Mouse (Mus musculus) left cerebral cortex, adult 11 months (tissue): ENCODE results near the gene Chn2.

ENCODE experiments used
- DNase-seq: peaks from one replicate; pipeline ENCODE4 v3.0.0; 2022; ENCODE audit warnings: low spot score

Gene Chn2

DNA sequence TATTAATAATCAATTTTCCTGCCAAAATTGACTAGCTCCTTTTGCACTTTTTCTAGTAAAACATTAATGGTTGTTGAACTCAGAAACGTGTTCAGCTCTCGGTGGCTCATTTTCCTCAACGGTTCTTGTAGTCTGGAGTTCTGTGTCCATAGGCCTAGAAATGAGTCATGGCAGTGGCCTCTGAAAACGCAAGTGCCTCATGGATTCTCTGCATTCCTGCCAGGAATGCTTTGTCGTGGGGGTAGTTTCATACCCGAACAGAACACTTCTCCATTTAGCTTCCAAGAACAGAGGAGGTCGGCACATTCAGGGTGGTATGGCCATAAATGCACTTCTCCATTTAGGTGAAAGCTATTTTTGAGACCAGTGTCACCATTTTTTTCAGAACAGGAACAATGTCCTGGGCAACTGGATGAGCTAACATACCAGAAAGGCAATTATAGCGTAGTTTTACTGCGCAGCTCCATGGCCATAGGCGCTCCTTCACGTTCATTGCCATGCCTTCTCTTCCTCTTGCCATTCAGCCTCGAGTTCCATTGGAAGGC lies 244.9 kb downstream of the Chn2 start:
- DNase-seq, result no peak

DNA sequence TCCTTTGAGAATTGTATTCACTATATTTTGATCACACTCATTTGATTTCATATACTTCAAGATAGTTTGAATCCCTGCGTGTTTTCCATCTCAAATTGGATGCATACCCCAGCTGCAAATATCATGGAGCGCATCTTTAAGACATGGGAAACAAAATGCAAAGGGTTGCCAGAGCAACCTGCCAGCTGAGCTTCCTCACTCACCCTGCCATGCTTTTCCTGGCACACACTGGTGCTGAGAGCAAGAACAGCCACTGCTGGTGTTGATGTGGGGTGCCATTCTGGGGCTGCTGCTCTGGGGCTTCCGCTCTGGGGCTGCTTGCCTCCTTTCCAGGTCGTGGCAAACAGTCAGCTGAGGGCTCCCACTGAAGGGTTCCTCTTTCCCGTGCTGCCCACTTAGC lies 247.5 kb downstream of the Chn2 start:
- DNase-seq, result no peak

GRCm38 (mm10) chr6:54289774-54290500 lies 250.6 kb downstream of the Chn2 start:
- DNase-seq, result no peak

DNA sequence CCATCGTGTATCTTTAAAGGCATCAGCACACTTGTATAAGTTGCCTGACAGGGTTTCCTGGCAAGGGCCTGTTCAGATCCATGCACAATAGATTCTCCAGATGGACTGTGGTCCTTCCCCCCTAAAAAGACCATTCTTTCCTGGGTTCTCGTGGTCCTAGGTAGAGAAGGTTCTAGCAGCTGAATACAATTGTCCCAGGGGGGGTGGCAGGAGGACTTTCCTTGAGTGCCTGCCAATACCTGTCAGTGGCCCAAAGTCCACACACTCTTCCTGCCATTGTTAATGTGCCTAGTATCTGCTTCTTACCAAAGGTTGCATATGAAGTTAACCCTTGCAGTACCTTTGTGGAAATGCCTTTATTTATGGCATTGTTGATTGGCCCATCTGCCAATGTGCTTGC lies 257.9 kb downstream of the Chn2 start:
- no peak for DNase-seq

DNA sequence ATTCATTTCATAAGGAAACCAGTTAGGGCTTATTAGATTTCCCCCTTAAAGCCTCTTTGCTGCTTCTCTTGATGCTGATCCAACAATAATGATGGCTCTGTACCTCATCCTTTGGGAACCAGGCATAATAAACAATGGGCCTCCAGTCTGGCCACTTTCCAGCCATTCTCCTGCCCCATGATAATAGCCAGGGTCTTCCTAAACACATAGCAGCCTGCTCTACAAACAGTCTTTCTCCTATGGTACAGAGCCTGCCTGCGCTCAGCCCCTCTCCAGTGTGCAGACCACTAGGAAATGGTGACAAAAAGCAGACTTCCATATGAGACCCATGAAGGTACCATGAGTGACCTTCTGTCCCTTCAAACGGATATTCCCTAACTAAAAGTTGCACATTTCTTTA lies 260.1 kb downstream of the Chn2 start:
- no peak for DNase-seq

GRCm38 (mm10) chr6:54305777-54306176 lies 266.4 kb downstream of the Chn2 start:
- DNase-seq, result no peak

- DNase-seq, result no peak
These were observed 273.7 kb downstream of the Chn2 start for GRCm38 (mm10) chr6:54313071-54313470.

DNA sequence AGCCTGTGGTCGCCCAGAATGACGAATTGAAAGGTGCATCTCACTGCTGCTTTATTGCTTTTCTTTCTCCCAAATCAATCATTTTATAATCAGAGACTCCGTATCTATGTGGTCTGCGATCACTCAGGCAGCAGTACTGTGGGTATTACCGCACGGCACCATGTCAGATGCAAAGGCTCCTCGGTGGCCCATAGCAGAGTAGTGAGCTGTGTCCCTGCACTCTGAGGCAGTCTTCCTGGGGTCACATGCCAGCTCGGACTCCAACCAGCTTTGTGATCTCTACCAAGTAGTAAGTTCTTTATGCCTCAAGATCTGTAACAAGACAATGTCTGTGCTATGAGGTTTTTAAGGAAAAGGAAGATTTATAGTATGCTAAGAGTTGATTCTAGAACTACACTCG lies 279.3 kb downstream of the Chn2 start:
- DNase-seq, result no peak

GRCm38 (mm10) chr6:54319198-54319597 lies 279.8 kb downstream of the Chn2 start:
- DNase-seq, result no peak

DNA sequence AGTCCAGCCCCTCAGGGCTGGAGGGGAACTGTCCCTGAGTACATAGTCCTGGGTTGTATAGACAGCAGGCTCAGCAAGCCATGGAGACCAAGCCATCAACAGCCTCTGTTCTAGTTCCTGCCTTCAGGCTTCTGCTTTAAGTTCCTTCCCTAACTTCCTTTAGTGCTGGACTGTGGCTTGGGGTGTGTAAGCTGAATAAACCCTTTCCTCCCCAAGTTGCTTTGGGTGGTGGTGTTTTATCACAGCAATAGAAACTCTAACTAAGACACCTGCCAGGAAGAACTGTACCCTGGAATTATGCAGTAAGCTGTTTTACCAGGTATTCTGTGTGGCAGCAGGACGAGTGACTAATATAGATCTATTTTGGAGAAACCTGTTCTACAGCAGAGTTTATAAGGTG lies 280.9 kb downstream of the Chn2 start:
- no peak for DNase-seq

DNA sequence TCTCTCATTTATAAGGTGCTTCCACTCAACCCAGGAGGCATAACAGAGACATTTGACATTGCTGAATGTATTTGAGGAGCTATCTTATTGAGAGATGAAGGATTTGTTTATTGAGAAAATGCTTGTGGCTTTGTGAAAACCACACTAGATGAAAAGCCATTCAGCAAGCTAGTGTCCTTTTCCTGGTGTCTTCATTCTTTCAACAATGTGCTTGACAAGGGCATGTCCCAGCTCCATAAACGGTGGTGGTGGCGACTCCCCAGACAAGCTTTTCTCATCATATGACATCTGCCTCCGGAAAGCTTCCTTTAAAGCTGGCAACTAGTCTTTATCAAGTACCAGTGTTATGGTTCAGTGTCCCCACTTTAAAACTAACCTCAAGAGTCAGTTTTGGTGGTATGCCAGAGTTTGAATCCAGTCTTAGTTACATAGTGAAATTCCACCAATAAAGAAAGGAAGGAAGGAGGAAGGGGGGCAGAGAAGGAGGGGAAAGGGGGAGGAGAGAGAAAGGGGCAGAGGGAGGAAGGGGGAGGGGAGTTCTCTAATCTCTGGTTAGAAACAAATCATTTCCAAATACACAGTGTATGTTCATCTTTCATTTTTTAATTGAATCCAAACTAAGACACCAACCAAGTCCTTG lies 286.0 kb downstream of the Chn2 start, which contains the start of gene Prr15:
Gene Prr15 (plus strand): TSS at position 590 of the 640 bp plus-strand sequence.
- DNase-seq, result no peak

DNA sequence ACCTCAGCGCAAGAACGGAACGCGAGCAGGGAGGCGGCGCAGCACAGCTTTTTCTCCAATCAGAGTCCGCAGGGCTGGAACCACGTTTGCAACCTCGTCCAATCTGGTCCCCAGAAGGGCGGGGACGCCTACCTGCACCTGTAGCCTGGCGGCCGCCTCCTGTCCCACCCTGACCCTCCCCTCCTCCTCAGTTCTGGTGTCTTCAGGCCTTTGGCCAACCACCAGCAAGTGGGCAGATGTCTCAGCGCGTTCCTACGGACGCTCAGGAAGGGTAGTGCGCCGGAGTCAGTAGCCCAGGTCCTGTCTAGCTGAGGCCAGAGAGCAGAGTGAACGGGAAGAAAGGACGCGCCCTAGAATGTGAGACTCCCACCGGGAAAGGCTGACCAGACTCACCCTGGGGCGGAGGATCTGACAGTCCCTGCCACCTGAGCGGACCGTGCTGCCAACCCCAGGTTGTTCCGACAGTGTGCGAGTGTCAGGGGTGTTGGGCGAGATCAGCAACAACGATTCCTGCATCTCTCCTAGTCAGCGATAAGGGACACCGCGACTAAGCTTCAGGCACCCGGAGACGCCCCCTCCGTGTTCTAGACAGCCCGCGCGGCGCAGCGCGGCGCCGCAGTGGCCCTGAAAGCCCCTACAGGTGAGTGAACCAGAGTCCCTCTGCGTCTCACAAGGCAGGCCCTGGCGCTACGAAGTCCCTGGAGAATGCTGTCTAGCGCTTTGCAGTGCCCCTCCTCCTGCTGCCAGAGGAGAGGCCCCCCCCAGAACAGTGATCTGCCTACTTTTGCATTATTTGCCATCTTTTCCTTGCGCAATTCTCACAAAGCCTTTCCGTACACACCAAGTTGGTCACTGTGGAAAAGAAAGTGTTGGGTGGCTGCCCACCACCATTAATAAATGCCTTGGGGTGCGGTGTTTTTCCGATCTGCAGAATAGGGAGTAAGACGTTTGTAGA lies 287.6 kb downstream of the Chn2 start:
- DNase-seq, result peak; percentile 14

- no peak for DNase-seq
These were observed 288.3 kb downstream of the Chn2 start for GRCm38 (mm10) chr6:54327626-54328003.

DNA sequence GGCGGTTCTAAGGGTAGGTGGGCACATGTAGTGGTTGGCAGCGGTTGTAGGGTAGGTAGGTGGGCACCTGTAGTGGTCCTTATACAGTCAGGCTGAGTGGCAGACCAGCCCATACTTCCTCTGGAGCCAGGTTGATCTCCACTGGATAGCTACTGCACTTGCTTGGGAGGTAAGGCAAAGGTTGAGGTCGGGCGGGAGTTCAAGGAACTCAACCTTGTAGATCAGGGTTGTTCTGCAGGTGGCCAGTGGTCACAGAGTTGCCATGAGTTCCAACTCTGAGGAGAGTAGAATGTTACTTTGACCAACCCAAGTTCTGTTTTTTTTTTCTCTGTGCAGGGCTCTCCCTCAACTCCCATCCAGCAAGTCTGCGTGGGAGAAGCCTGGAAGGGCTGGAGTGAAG lies 289.4 kb downstream of the Chn2 start:
- DNase-seq, result no peak

- DNase-seq, result no peak
These were observed 290.2 kb downstream of the Chn2 start for GRCm38 (mm10) chr6:54329598-54329997.

DNA sequence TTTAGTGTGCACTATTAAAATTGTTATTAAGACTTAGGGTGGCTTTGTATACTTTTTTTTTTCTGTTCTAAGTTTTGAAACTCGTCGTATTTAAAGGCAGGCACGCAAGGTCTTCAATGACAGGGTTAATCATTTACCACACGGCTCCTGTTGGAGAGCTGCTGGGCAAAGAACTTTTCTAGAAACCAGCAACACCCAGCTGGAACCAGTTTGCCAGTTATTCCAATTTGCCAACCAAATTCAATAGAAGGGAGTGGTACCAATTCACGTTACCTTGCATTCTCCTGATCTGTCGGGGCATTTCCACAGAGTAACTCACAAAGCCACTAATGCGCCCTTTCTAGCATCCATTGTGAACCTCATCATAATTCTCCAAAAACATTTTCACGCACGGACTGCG lies 290.8 kb downstream of the Chn2 start:
- no peak for DNase-seq

- no peak for DNase-seq
These were observed 292.4 kb downstream of the Chn2 start for GRCm38 (mm10) chr6:54331765-54332164.

DNA sequence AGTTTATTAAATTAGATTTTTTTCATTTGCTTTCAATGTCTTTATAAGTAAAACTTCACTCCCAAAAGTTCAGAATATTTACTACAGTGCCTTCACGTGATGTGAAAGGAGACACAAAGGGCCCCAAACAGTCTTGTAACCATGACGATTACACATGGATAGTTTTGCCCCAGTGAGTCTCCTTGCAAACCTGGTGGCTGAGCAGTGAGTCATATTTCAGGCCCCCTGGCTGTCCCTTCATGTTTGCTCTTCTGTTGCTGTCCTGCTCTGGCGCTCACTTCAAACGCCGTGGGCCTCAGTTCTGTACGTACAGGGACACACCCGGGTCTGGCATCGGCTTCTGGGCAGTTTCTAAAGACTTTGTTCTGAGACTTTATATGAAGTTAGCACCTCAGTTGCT lies 292.8 kb downstream of the Chn2 start:
- DNase-seq, result no peak

DNA sequence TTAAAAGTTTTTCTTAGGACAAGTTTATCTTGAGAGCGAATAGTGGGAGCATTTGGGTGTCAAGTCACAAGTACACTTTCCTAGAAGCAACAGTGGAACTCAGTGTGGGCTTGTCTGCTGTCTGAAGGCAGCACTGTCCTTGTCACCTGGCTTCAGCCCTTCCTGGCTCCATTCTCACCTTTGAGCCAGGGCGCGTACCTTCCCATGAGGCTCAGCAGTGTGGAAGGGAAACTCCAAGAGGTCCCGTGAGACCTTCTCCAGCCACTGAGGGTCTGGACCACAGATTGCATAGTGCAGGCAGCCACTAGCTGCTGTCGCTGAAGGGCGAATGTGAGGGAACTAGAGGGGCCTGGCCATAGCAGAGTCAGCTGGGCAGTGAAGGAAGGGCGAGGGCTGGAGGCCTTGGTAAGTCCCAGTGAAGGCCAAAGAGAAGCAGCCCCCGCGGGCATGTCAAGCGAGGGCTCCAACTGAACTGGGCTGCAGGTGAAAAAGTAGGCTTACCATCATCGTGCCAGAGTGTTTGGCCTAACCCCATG lies 293.8 kb downstream of the Chn2 start:
- no peak for DNase-seq

DNA sequence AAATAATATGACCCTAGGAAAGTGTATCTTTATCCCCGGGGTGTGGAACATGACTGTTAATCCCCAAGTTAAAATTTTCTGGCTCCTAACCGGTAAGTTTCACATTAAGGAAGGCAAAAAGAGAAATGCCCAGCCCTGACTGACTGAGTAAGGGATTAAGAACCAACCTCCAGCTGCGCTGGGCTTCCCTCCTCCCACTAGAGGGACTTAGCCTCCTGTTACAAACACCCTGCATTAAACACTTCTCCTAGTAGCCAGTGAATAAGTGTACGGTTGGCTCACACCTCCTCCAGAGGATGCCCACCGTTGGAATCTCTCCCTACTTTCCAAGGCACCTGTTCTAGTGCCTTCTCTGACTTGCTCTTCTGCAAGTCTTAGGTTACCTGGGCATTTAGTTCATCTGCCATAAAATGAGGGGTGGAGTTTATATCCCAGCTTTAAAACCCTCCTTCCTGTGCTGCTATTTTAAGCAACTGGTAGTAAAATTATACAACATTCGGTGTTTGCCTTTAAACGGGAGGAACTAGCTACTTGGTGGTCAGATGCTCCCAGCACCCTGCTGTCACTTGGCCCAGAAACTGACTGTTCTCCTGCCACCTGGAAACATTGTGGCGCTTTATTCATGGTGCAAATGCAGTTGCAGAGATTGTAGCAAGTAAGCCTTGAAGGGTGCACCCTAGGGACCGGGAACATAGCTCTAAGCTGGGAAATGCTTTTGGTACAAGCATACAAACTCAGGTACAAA lies 294.5 kb downstream of the Chn2 start:
- no peak for DNase-seq

GRCm38 (mm10) chr6:54337321-54337720 lies 298.0 kb downstream of the Chn2 start:
- DNase-seq, result no peak
